Mouse (Mus musculus) kidney, adult 9 months (tissue): ENCODE results near the gene Clnk.

Experiments used
- DNase-seq: peaks from one replicate; pipeline ENCODE4 v3.0.0; 2022

Clnk gene

GRCm38 (mm10) chr5:38708940-38709581 lies 167.6 kb downstream of the Clnk start:
- no peak for DNase-seq

DNA sequence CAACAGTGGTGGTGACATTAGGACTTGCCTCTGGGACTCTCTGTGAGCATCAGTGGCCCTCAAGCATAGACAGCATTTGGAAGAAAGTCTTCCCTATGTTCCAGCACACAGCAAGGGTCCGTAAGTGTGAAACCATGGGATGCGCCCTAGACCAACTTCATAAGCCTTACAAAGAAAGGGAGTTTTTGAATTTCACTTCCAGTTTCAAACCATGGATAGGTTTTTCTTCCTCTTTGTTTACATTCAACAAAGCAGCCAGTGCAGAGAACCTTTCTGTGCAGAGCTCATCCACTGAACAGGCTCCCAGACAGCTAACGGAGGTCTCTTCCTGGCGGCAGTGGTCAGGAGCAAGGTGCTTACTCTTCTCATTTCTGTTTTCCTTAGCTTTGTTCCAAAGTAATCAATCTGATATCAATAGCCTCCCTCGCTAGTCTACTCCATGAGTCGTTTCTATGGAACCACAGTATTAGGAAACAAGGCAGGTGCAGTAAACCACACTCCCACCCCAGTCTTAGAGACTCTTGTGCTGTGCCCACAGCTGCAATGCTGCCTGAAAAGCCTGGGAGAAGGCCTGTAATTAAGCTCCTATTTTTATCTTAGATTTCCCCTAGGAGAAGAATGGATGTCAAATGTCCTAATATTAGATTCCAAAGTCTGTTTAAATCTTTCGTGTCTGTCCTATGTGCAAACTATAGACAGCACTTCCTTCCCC lies 169.1 kb downstream of the Clnk start:
- no peak for DNase-seq

GRCm38 (mm10) chr5:38702941-38703340 lies 173.7 kb downstream of the Clnk start:
- peak; percentile 62 for DNase-seq

DNA sequence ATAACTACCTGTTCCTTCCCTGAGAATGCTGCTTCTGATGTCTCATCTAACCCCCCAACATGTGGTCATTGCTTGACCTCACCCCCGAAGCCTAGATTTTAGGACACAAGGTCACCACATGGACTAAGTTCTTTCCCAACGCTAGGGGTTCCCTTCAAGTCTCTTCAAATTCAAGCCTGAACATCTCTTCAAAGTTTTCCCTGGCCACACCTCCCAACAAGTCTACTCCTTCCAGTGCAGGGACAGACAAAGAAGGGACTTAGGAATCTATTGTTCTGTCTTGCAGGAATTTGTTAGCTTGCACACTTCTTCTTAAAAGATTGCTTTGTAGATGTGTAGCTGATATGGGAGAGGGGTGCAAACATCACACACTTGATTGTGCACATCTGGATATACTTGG lies 174.5 kb downstream of the Clnk start:
- DNase-seq, result no peak

DNA sequence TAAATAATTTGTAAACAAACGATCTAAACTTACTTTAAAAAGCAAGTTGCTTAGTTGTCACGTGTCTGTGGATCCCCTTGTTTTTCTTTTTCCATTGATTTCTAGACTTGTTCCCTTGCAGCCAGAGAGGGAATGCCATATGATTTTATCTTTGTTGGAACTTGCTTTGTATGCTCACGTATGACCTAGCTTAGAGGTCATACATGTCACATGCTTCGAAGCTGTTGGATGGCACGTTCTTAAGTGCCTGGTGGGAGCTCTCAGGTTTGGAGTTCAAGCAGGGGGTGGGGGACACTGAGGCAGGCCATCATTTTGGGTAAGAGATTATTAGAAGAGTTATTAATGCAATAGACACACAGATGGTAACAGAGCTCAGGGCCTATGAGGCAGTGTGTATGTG lies 178.1 kb downstream of the Clnk start:
- DNase-seq, result no peak

GRCm38 (mm10) chr5:38698046-38698445 lies 178.6 kb downstream of the Clnk start:
- no peak for DNase-seq

GRCm38 (mm10) chr5:38696616-38697375 lies 179.8 kb downstream of the Clnk start:
- no peak for DNase-seq

GRCm38 (mm10) chr5:38692859-38693258 lies 183.8 kb downstream of the Clnk start:
- DNase-seq, result peak; percentile 31

- no peak for DNase-seq
These were observed 187.4 kb downstream of the Clnk start for GRCm38 (mm10) chr5:38689186-38689585.

- DNase-seq, result no peak
These were observed 188.9 kb downstream of the Clnk start for GRCm38 (mm10) chr5:38687694-38688093.

DNA sequence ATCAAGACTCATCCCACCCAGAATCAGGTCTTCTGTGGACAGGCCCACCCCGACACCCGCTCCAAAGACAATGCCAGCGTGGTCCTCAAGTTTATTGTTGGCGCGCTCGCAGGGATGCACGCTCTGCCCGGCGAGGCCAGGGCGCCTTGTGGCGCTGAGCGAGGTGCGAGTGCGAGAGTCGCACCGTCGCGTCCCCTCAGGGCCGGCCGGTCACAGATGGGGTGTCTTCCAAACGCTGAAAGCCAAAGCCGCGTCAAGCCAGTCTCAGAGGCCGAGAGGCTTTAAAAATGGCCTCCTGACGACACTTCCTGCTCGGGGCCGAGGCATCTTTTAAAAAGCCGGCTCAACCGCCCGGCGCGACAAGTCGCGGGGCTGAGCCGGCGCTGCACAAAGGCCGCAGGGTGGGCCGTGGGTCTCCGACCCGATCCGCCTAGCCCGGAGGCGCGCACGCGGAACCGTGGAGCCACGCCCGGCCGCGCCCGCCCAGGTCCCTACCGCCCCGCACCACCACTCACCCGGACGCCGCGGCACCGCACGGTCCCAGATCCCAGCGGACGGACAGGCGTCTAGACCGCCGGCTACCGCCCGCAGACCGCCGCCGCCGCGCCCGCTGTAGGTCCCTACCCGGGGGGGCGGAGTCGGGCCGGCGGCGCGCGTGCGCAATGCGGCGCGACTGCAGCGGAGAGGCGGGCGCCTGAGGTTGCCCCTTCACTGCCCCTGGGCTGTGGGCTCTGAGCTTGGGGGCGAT lies 192.3 kb downstream of the Clnk start, which contains the start of gene Zfp518b:
Gene Zfp518b, minus strand, starts transcription at position 663 of the 748 bp plus-strand sequence.
- peak; percentile 64 for DNase-seq

DNA sequence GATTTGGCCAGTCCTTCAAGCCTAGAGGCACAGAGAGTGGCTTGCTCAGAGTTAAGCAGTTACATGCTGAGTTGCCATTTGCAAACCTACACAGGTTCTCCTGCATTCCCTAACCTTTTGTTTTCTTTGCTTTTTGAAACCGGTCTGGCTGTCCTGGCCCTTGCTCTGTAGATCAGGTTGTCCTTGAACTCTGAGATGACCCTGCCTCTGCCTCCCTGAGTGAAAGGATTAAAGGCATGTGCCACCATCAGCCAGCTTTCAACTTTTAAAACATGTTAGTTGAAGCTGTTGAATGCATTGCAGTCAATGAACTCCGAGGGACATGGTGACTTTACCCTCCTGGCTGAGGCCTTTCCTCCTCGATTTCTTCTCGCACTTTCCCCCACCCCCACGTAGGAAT lies 217.8 kb downstream of the Clnk start:
- DNase-seq, result no peak
